Mouse (Mus musculus) large intestine, adult 2 months (tissue): ENCODE results near the gene Pth1r. TPM values are rescaled to one million over a fixed set of nuclear protein-coding genes. Genes with fewer than 3 reads are reported as not detected.

Source experiments
- DNase-seq: peaks from one replicate; pipeline ENCODE4 v3.0.0-alpha.2; 2012; ENCODE audit warnings: low read depth, low spot score
- WGBS: fragments of 180-500 bp; shearing (Covaris S2); methylation state at CpG from one replicate; pipeline ENCODE4 v1.1.7; 2018; 5-methylcytosine and 5-hydroxymethylcytosine counted together
- polyA plus RNA-seq: library from polyadenylated mRNA; depleted of rRNA; stranded (reverse); fragments of >200 nt; gene quantifications from 2 replicates; pipeline ENCODE4 v1.2.3, GENCODE M21; 2012; rRNA removed

Gene Pth1r
- 7.9 and 8.8 TPM in 2 replicates for polyA plus RNA-seq

DNA sequence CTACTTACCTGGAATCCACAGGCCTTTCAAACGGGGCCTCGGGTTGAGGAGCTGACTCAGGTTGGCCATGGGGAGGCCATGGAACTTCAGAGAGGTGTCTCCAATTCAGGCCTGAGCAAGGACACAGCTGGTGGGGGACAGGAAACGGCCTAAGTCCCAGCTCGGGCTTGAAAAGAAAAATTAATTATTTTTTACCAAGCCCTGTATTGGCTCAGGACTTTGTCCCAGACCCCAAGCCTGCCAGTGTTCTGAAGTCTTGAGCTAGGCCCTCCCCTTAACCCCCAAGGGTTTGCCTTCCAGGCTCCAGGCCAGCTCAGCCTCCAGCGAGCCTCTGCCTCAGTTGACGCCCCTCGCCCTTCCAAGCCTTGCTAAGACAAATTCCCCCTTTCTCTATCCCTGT lies at the start of gene Pth1r:
Gene Pth1r, minus strand, starts transcription at position 185 of the 400 bp plus-strand sequence.
- no peak for DNase-seq
- WGBS: 68% methylated on average over 7 of the region's 7 CpGs

DNA sequence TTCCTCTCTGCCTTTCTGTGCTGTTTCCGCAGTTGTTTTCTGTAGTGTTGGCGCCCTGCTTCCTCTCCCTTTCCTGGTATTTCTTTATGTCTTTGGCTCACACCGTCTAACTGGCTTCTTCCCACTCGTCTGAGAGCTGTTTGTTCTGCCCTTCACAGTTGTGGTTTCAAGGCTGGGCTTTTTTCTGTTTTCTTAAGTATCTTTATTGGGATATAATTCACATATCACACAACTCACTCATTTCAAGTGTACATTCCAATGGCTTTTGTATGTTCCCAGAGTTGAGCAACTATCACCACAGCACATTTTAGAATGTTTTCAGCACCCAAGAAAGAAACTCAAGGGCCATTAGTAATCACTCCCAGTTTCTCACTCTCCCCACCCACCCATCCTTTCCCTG lies 43.5 kb upstream of the Pth1r start:
- WGBS: 39% methylated on average over 4 of the region's 4 CpGs
- no peak for DNase-seq

GRCm38 (mm10) chr9:110788169-110788568 lies 41.2 kb upstream of the Pth1r start:
- no peak for DNase-seq
- WGBS: 92% methylated on average over 3 of the region's 3 CpGs

GRCm38 (mm10) chr9:110783611-110784010 lies 36.7 kb upstream of the Pth1r start:
- no peak for DNase-seq
- 35% methylated on average over 1 of the region's 1 CpGs for WGBS

DNA sequence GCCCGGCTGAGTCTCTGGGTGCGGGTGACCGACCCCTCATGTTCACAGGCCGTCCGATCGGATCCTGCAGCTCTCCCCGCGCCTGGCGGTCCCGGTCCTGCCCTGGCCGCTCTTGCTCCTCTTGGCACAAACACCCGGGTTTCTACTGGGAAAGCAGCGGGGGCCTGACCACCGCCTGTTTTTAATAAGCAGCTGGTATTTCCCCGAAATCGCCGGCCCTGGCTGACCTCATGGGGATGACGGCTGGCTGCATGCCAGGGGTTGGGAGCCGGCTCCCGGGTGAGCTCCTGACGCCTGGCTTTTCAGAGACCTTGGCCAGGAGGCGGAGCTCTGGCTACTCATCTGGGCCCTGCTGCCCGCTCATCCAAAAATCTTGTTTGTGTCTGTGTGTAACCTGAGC lies 34.8 kb upstream of the Pth1r start:
- WGBS: 2% methylated on average over 23 of the region's 23 CpGs
- DNase-seq: peak; percentile 8

GRCm38 (mm10) chr9:110781256-110781721 lies 34.3 kb upstream of the Pth1r start:
- WGBS: under 1% methylated on average over 43 of the region's 43 CpGs
- DNase-seq: peak; percentile 40

- WGBS: 74% methylated on average over 5 of the region's 5 CpGs
- no peak for DNase-seq
Measured at GRCm38 (mm10) chr9:110779242-110779913, 32.4 kb upstream of the Pth1r start.

DNA sequence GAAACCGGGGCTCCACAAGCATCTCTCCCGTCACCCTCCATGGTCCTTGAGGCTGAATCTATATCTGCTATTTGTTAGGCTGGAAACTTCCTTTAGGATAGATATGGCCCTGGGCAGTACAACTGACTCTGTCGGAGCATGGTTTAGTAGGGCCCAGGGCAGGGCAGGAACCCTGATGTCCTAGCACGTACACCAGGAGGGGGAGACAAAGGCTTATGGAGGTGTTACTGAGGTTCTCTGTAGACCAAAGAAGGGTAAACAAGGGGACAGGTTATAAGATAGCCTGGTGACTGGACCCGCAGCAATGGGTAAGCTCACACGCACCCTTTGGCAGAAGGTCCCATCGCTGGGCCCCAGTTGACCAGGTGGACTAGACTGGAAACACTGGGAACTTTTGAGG lies 31.6 kb upstream of the Pth1r start:
- WGBS: 78% methylated on average over 7 of the region's 7 CpGs
- DNase-seq: no peak

DNA sequence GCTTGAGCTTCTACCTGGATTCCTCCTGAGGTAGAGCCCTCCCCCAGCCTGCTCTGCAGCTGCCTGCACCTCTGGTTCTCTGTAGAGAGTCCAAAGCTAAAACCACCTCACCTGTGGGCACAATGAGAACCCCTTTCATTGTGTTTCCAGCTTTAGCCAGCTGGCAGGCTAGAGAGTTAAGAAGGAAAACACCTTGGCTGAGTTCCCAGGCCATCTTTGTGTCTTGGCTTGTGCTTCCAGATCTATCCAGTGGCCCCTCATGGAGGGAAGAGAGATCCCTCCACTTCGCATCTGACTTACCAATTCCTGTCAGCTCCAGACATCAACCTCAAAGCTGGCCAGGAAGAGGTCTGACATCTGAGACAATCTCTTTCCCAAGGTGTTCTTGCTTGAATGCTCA lies 31.2 kb upstream of the Pth1r start:
- 79% methylated on average over 1 of the region's 1 CpGs for WGBS
- no peak for DNase-seq

- no peak for DNase-seq
- 76% methylated on average over 10 of the region's 10 CpGs for WGBS
Measured at GRCm38 (mm10) chr9:110775269-110776022, 28.5 kb upstream of the Pth1r start.

- WGBS: 74% methylated on average over 15 of the region's 15 CpGs
- DNase-seq: no peak
Measured at GRCm38 (mm10) chr9:110774403-110775268, 27.7 kb upstream of the Pth1r start.

- 89% methylated on average over 10 of the region's 10 CpGs for WGBS
- DNase-seq: no peak
Measured at GRCm38 (mm10) chr9:110772336-110772735, 25.4 kb upstream of the Pth1r start.

DNA sequence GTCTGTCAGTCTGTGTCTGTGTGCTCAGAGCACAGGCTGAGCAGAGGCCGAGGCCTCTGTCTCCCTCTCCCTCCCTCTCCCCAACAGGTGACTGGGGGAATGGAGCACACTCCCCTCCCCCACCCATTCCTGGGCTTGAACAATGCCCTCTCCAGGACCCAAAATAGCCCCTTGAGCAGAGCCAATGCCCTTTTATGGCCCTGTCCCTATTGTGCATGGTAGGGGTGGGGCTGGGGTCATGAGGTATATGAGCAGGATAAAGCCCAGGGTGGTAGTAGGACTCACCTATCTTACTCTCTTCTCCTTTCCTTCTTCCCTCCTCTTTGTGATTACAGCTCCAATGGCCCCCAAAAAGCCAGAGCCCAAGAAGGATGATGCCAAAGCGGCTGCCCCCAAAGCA lies 16.5 kb upstream of the Pth1r start:
- WGBS: 62% methylated on average over 2 of the region's 2 CpGs
- no peak for DNase-seq

DNA sequence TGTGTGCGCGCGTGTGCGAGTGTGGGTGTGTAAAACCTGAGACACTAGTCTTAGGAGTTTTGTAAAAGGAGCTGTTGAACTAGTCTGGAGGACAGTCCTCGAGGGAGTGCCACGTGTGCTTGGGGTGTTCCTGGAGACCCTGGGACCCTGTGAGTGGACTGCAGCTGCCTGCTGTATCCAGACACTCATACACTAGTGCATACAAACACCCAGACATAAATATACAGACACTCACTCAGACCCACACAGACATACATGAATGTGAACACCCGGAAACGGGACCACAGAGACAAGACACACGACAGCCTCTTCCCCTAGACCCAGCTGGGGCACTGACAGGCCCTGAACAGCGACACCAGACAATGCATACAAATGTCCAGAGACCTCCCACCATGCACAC lies 15.8 kb upstream of the Pth1r start:
- no peak for DNase-seq
- WGBS: 81% methylated on average over 10 of the region's 10 CpGs

DNA sequence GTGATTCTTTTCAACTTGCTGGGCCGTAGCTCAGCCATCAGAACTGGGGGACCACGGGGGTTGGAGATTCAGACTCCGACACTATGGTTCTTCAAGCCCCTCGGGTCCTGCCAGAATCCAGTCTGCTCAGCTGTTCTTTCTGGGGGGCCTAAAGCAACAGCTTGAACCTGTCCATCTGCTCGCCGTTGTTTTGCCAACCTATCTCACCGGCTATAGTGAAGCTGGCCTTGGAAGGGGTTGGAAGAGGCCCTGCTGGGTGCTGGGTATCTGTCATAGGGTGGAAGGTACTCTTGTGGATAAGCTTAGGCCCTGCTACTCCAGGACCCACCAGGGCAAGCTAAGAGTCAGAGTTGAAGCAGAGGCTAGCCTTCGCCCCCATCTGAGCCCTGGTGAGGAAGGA lies 13.9 kb upstream of the Pth1r start:
- WGBS: 83% methylated on average over 8 of the region's 8 CpGs

DNA sequence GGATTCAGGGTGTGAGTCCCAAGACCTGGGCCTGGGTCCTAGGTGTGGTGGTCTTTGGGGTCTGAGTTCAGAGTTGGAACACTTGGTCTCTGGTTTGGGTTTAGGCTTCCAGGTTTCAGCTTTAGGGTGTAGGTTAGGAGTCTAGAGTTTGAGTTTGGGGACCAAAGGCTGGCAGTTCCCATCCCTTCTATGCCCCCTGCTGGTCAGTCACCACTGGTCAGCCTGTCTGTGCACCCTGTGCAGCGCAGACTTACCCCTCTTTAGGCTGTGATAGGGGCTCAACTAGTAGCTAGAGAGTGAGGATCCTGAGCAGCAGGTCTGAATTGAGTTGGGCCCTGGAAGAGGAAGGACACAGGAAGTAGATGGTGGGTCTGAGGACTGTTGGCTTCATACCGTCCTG lies 12.3 kb upstream of the Pth1r start:
- 50% methylated on average over 2 of the region's 2 CpGs for WGBS
- peak; percentile 8 for DNase-seq

More for the DNA sequence above, 13.9 kb upstream of the Pth1r start:
- no peak for DNase-seq

- no peak for DNase-seq
- 53% methylated on average over 8 of the region's 8 CpGs for WGBS
Measured at GRCm38 (mm10) chr9:110758605-110759004, 11.7 kb upstream of the Pth1r start.

DNA sequence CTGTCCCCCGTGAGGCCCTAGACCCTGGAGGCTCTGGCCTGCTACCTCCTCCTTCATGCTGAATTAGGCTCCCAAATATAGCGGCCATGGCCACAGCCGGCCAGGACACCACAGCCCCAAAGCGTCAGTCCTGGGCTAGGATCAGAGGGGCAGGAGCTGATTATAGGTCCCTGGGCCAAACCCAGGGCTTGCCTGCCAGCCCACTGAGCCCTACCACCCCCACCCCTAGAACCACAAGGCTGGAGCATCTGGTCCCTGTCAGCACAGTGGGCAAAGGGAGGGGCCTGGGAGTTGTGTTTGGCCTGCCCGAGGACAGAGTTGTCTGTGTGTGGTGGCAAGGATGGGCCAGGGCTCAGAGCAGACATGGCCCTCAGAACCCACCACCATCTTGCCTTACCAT lies 10.9 kb upstream of the Pth1r start:
- DNase-seq: no peak
- 81% methylated on average over 5 of the region's 5 CpGs for WGBS

GRCm38 (mm10) chr9:110753773-110754172 lies 6.8 kb upstream of the Pth1r start:
- no peak for DNase-seq
- WGBS: 87% methylated on average over 4 of the region's 4 CpGs

- no peak for DNase-seq
- WGBS: 77% methylated on average over 4 of the region's 4 CpGs
Measured at GRCm38 (mm10) chr9:110752917-110753435, 6.0 kb upstream of the Pth1r start.
